Mouse (Mus musculus): ENCODE measurements around the gene Avpr1b. TPM values are rescaled to one million over a fixed set of nuclear protein-coding genes. Genes with fewer than 3 reads are reported as not detected.
"Not testable (repeated sequence)": the region's sequence is repeated elsewhere in the genome, so short reads cannot be mapped to it uniquely, and the experiment has no call there.

Avpr1b gene
- total RNA-seq, 1 experiment: not detected

GRCm38 (mm10) chr1:131560500-131560899, 38.5 kb upstream of the Avpr1b start:
- no peak for TF ChIP-seq MAFK (IDR thresholded peaks at IDR 0.05; ENCODE audit: insufficient read depth, low read depth, low read length)
- no peak for TF ChIP-seq ZNF384 (IDR thresholded peaks at IDR 0.05; ENCODE audit: low read depth, low read length)
- no peak for TF ChIP-seq HCFC1 (IDR thresholded peaks at IDR 0.05; ENCODE audit: borderline replicate concordance, insufficient read depth, low read length)
- no peak for TF ChIP-seq ZC3H11A (IDR thresholded peaks at IDR 0.05; ENCODE audit: borderline replicate concordance, low read depth, low read length)
- TF ChIP-seq CHD2 (IDR thresholded peaks at IDR 0.05; ENCODE audit: low read depth, low read length): no peak
- H3K27ac ChIP-seq (ENCODE audit: insufficient read depth, low read depth, low read length, poor library complexity, severe bottlenecking): no peak overlapping the region
- no peak overlapping the region for H3K9ac ChIP-seq (ENCODE audit: insufficient read depth, low read depth, low read length, poor library complexity, severe bottlenecking)
- no peaks in the 10 kb centered on the region for H3K4me1 ChIP-seq (ENCODE audit: control insufficient read depth in 2 of 2, insufficient read depth in 2 of 2, low read length in 2 of 2, poor library complexity in 1 of 2)
- no peaks in the 10 kb centered on the region for H3K36me3 ChIP-seq (ENCODE audit: control insufficient read depth, insufficient read depth, low read length, poor library complexity, severe bottlenecking)
- no peak overlapping the region for H3K4me3 ChIP-seq (ENCODE audit: insufficient read depth in 1 of 2, low read depth in 1 of 2, low read length in 2 of 2, poor library complexity in 1 of 2, severe bottlenecking in 1 of 2)
- H3K9me3 ChIP-seq (ENCODE audit: control insufficient read depth, insufficient read depth, low read depth, low read length): no peaks in the 10 kb centered on the region
- DNase-seq (ENCODE audit: low read depth, low spot score): no peak
- in situ Hi-C loops (cut with MboI; ENCODE audit: low sequenced_read_pairs in 2 of 2, unreplicated experiment in 2 of 2): loop anchor here in 1 of 2 experiments (25.0 kb wide), 1 partner anchor 273 kb away; the partner anchor contains the start of gene Ikbke

- TF ChIP-seq CHD2 (IDR thresholded peaks at IDR 0.05; ENCODE audit: low read depth, low read length) (no peak), ZNF384 (IDR thresholded peaks at IDR 0.05; ENCODE audit: low read depth, low read length) (no peak), HCFC1 (IDR thresholded peaks at IDR 0.05; ENCODE audit: borderline replicate concordance, insufficient read depth, low read length) (no peak), ZC3H11A (IDR thresholded peaks at IDR 0.05; ENCODE audit: borderline replicate concordance, low read depth, low read length) (no peak)
- no peaks in the 10 kb centered on the region for H3K4me1 ChIP-seq (ENCODE audit: control insufficient read depth in 2 of 2, insufficient read depth in 2 of 2, low read length in 2 of 2, poor library complexity in 1 of 2)
- H3K27ac ChIP-seq (ENCODE audit: insufficient read depth, low read depth, low read length, poor library complexity, severe bottlenecking): peak overlapping the region; percentile 22; the same call in 1 of the 2 replicates
- H3K36me3 ChIP-seq (ENCODE audit: control insufficient read depth, insufficient read depth, low read length, poor library complexity, severe bottlenecking): no peaks in the 10 kb centered on the region
- no peak overlapping the region for H3K9ac ChIP-seq (ENCODE audit: insufficient read depth, low read depth, low read length, poor library complexity, severe bottlenecking)
- no peak for DNase-seq (ENCODE audit: low read depth, low spot score)
- in situ Hi-C loops (cut with MboI; ENCODE audit: low sequenced_read_pairs in 2 of 2, unreplicated experiment in 2 of 2): loop anchor here in 1 of 2 experiments (25.0 kb wide), 1 partner anchor 275 kb away; the partner anchor contains the start of gene Ikbke
- H3K9me3 ChIP-seq (ENCODE audit: control insufficient read depth, insufficient read depth, low read depth, low read length): no peaks in the 10 kb centered on the region
- no peak overlapping the region for H3K4me3 ChIP-seq (ENCODE audit: insufficient read depth in 1 of 2, low read depth in 1 of 2, low read length in 2 of 2, poor library complexity in 1 of 2, severe bottlenecking in 1 of 2)
Measured at GRCm38 (mm10) chr1:131562081-131562480, 37.0 kb upstream of the Avpr1b start.

GRCm38 (mm10) chr1:131566056-131566455, 33.0 kb upstream of the Avpr1b start:
- H3K4me1 ChIP-seq (ENCODE audit: control insufficient read depth in 2 of 2, insufficient read depth in 2 of 2, low read length in 2 of 2, poor library complexity in 1 of 2); H3K4me3 ChIP-seq (ENCODE audit: insufficient read depth in 1 of 2, low read depth in 1 of 2, low read length in 2 of 2, poor library complexity in 1 of 2, severe bottlenecking in 1 of 2); H3K9ac ChIP-seq (ENCODE audit: insufficient read depth, low read depth, low read length, poor library complexity, severe bottlenecking); H3K9me3 ChIP-seq (ENCODE audit: control insufficient read depth, insufficient read depth, low read depth, low read length); H3K36me3 ChIP-seq (ENCODE audit: control insufficient read depth, insufficient read depth, low read length, poor library complexity, severe bottlenecking); H3K27ac ChIP-seq (ENCODE audit: insufficient read depth, low read depth, low read length, poor library complexity, severe bottlenecking): not testable (repeated sequence)
- in situ Hi-C loops (cut with MboI; ENCODE audit: low sequenced_read_pairs in 2 of 2, unreplicated experiment in 2 of 2): loop anchor here in 1 of 2 experiments (25.0 kb wide), 1 partner anchor 279 kb away; the partner anchor contains the start of gene Ikbke
- DNase-seq (ENCODE audit: low read depth, low spot score): peak; percentile 38

- Histone ChIP-seq H3K9ac (ENCODE audit: insufficient read depth, low read depth, low read length, poor library complexity, severe bottlenecking) (no peak overlapping the region), H3K27ac (ENCODE audit: insufficient read depth, low read depth, low read length, poor library complexity, severe bottlenecking) (no peak overlapping the region), H3K4me3 (ENCODE audit: insufficient read depth in 1 of 2, low read depth in 1 of 2, low read length in 2 of 2, poor library complexity in 1 of 2, severe bottlenecking in 1 of 2) (no peak overlapping the region), H3K4me1 (ENCODE audit: control insufficient read depth in 2 of 2, insufficient read depth in 2 of 2, low read length in 2 of 2, poor library complexity in 1 of 2) (no peaks in the 10 kb centered on the region), H3K36me3 (ENCODE audit: control insufficient read depth, insufficient read depth, low read length, poor library complexity, severe bottlenecking) (no peaks in the 10 kb centered on the region; the same call in 1 of the 2 replicates), H3K9me3 (ENCODE audit: control insufficient read depth, insufficient read depth, low read depth, low read length) (no peaks in the 10 kb centered on the region)
- DNase-seq (ENCODE audit: low read depth, low spot score): no peak
- in situ Hi-C loops (cut with MboI; ENCODE audit: low sequenced_read_pairs in 2 of 2, unreplicated experiment in 2 of 2): loop anchor here in 1 of 2 experiments (25.0 kb wide), 1 partner anchor 282 kb away; the partner anchor contains the start of gene Ikbke
- no peak for TF ChIP-seq ZNF384 (IDR thresholded peaks at IDR 0.05; ENCODE audit: low read depth, low read length)
- no peak for TF ChIP-seq CHD2 (IDR thresholded peaks at IDR 0.05; ENCODE audit: low read depth, low read length)
- no peak for TF ChIP-seq HCFC1 (IDR thresholded peaks at IDR 0.05; ENCODE audit: borderline replicate concordance, insufficient read depth, low read length)
- TF ChIP-seq ZC3H11A (IDR thresholded peaks at IDR 0.05; ENCODE audit: borderline replicate concordance, low read depth, low read length): no peak
- no peak for TF ChIP-seq MAFK (IDR thresholded peaks at IDR 0.05; ENCODE audit: insufficient read depth, low read depth, low read length)
Measured at GRCm38 (mm10) chr1:131569721-131570120, 29.3 kb upstream of the Avpr1b start.

GRCm38 (mm10) chr1:131570391-131570790, 28.6 kb upstream of the Avpr1b start:
- no peaks in the 10 kb centered on the region; the same call in 1 of the 2 replicates for H3K36me3 ChIP-seq (ENCODE audit: control insufficient read depth, insufficient read depth, low read length, poor library complexity, severe bottlenecking)
- no peak overlapping the region for H3K9ac ChIP-seq (ENCODE audit: insufficient read depth, low read depth, low read length, poor library complexity, severe bottlenecking)
- H3K27ac ChIP-seq (ENCODE audit: insufficient read depth, low read depth, low read length, poor library complexity, severe bottlenecking): no peak overlapping the region
- no peaks in the 10 kb centered on the region for H3K9me3 ChIP-seq (ENCODE audit: control insufficient read depth, insufficient read depth, low read depth, low read length)
- no peaks in the 10 kb centered on the region for H3K4me1 ChIP-seq (ENCODE audit: control insufficient read depth in 2 of 2, insufficient read depth in 2 of 2, low read length in 2 of 2, poor library complexity in 1 of 2)
- H3K4me3 ChIP-seq (ENCODE audit: insufficient read depth in 1 of 2, low read depth in 1 of 2, low read length in 2 of 2, poor library complexity in 1 of 2, severe bottlenecking in 1 of 2): no peak overlapping the region
- TF ChIP-seq HCFC1 (IDR thresholded peaks at IDR 0.05; ENCODE audit: borderline replicate concordance, insufficient read depth, low read length): no peak
- TF ChIP-seq ZNF384 (IDR thresholded peaks at IDR 0.05; ENCODE audit: low read depth, low read length): no peak
- no peak for TF ChIP-seq MAFK (IDR thresholded peaks at IDR 0.05; ENCODE audit: insufficient read depth, low read depth, low read length)
- no peak for TF ChIP-seq CHD2 (IDR thresholded peaks at IDR 0.05; ENCODE audit: low read depth, low read length)
- no peak for TF ChIP-seq ZC3H11A (IDR thresholded peaks at IDR 0.05; ENCODE audit: borderline replicate concordance, low read depth, low read length)
- in situ Hi-C loops (cut with MboI; ENCODE audit: low sequenced_read_pairs in 2 of 2, unreplicated experiment in 2 of 2): loop anchor here in 1 of 2 experiments (25.0 kb wide), 1 partner anchor 283 kb away; the partner anchor contains the start of gene Ikbke
- no peak for DNase-seq (ENCODE audit: low read depth, low spot score)

All from ES-E14 (cell line).